Mouse (Mus musculus) kidney, embryonic 15.5 days (tissue): ENCODE measurements around the gene Cryba1. TPM values are rescaled to one million over a fixed set of nuclear protein-coding genes. Genes with fewer than 3 reads are reported as not detected.

Source experiments
- ATAC-seq: fragments of 200-750 bp; cut with Nextera tagmentation; replicated peaks from 2 replicates; pipeline ENCODE4 v1.8.0; 2017; ENCODE audit warnings: moderate TSS enrichment; ENCODE audit not compliant: low FRiP score
- H3K27ac ChIP-seq: fragments of 300-500 bp; sonication (generic); 2 replicates; pipeline ENCODE4 v1.5.1; 2015; ENCODE audit warnings: mild to moderate bottlenecking, inconsistent platforms
- H3K27me3 ChIP-seq: fragments of 300-500 bp; sonication (generic); 2 replicates; pipeline ENCODE4 v1.6.1; 2015; ENCODE audit warnings: inconsistent platforms
- H3K36me3 ChIP-seq: fragments of 300-500 bp; sonication (generic); 2 replicates; pipeline ENCODE4 v1.6.1; 2015; ENCODE audit warnings: inconsistent platforms
- H3K4me1 ChIP-seq: fragments of 300-500 bp; sonication (generic); 2 replicates; pipeline ENCODE4 v1.6.1; 2015; ENCODE audit warnings: inconsistent platforms
- H3K4me2 ChIP-seq: fragments of 300-500 bp; sonication (generic); 2 replicates; pipeline ENCODE4 v1.6.1; 2015; ENCODE audit warnings: moderate library complexity, mild to moderate bottlenecking, inconsistent platforms
- H3K4me3 ChIP-seq: fragments of 300-500 bp; sonication (generic); replicated peaks from 2 replicates; pipeline ENCODE4 v1.5.1; 2015; ENCODE audit warnings: mild to moderate bottlenecking, inconsistent platforms
- H3K9ac ChIP-seq: fragments of 300-500 bp; sonication (generic); 2 replicates; pipeline ENCODE4 v1.6.1; 2015; ENCODE audit warnings: mild to moderate bottlenecking, inconsistent platforms
- H3K9me3 ChIP-seq: fragments of 300-500 bp; sonication (generic); replicated peaks from 2 replicates; pipeline ENCODE4 v1.6.1; 2016; ENCODE audit warnings: inconsistent platforms
- WGBS: fragments of 180-500 bp; shearing (Covaris S2); methylation state at CpG from one replicate; pipeline ENCODE4 v1.1.7; 2015; ENCODE audit warnings: mixed read lengths; 5-methylcytosine and 5-hydroxymethylcytosine counted together
- polyA plus RNA-seq: library from polyadenylated mRNA; unstranded; fragments of >200 nt; fragmentation: Nextera tagmentation; extraction: Ambion mirVana; gene quantifications from 2 replicates; pipeline ENCODE4 v1.2.1, GENCODE M21; 2015

The Cryba1 gene
- polyA plus RNA-seq: not detected in 2 replicates

- Histone ChIP-seq H3K4me3 (no peak within 1 kb of the TSS), H3K9ac (no peak within 1 kb of the TSS), H3K36me3 (no peaks in the 10 kb centered on the region), H3K4me2 (no peak within 1 kb of the TSS), H3K27ac (no peak within 1 kb of the TSS), H3K9me3 (no peaks in the 10 kb centered on the region), H3K4me1 (no peaks in the 10 kb centered on the region), H3K27me3 (no peaks in the 10 kb centered on the region)
- WGBS: 51% methylated on average over 7 of the region's 7 CpGs
- no peak for ATAC-seq
Observed at GRCm38 (mm10) chr11:77725183-77725582, at the start of gene Cryba1. Cryba1 (minus strand) TSS chr11:77725283.

- ATAC-seq: peak; percentile 82
- 56% methylated on average over 8 of the region's 8 CpGs for WGBS
- H3K27me3 ChIP-seq: no peaks in the 10 kb centered on the region
- H3K9me3 ChIP-seq: no peaks in the 10 kb centered on the region
- no peak overlapping the region for H3K4me2 ChIP-seq
- H3K36me3 ChIP-seq: peaks cover 2% of the 10 kb centered on the region
- H3K4me3 ChIP-seq: no peak overlapping the region
- H3K9ac ChIP-seq: no peak overlapping the region
- peak overlapping the region; percentile 86 for H3K27ac ChIP-seq
- H3K4me1 ChIP-seq: peaks cover 44% of the 10 kb centered on the region
Observed at GRCm38 (mm10) chr11:77771879-77772713, 47.0 kb upstream of the Cryba1 start.

GRCm38 (mm10) chr11:77770346-77770745, 45.3 kb upstream of the Cryba1 start:
- no peak overlapping the region for H3K9ac ChIP-seq
- no peak overlapping the region for H3K4me2 ChIP-seq
- no peaks in the 10 kb centered on the region for H3K27me3 ChIP-seq
- no peaks in the 10 kb centered on the region for H3K36me3 ChIP-seq
- no peak for ATAC-seq
- no peak overlapping the region for H3K4me3 ChIP-seq
- 75% methylated on average over 8 of the region's 8 CpGs for WGBS
- H3K4me1 ChIP-seq: peaks cover 48% of the 10 kb centered on the region
- H3K27ac ChIP-seq: no peak overlapping the region
- H3K9me3 ChIP-seq: no peaks in the 10 kb centered on the region

- Histone ChIP-seq H3K9me3 (no peaks in the 10 kb centered on the region), H3K36me3 (no peaks in the 10 kb centered on the region), H3K9ac (no peak overlapping the region), H3K4me3 (no peak overlapping the region), H3K4me1 (peaks cover 57% of the 10 kb centered on the region), H3K4me2 (no peak overlapping the region), H3K27ac (no peak overlapping the region), H3K27me3 (no peaks in the 10 kb centered on the region)
- 62% methylated on average over 4 of the region's 4 CpGs for WGBS
- ATAC-seq: no peak
Observed at GRCm38 (mm10) chr11:77769496-77769895, 44.4 kb upstream of the Cryba1 start.

GRCm38 (mm10) chr11:77766351-77767001, 41.4 kb upstream of the Cryba1 start:
- peak overlapping the region; percentile 88 for H3K27ac ChIP-seq
- peak overlapping the region; percentile 45 for H3K4me3 ChIP-seq
- H3K9ac ChIP-seq: peak overlapping the region; percentile 42
- peak; percentile 46 for ATAC-seq
- H3K4me1 ChIP-seq: peaks cover 53% of the 10 kb centered on the region
- H3K9me3 ChIP-seq: no peaks in the 10 kb centered on the region
- no peaks in the 10 kb centered on the region for H3K36me3 ChIP-seq
- H3K4me2 ChIP-seq: peak overlapping the region; percentile 87
- H3K27me3 ChIP-seq: peaks cover 7% of the 10 kb centered on the region; the same call in 1 of the 2 replicates
- WGBS: under 1% methylated on average over 35 of the region's 35 CpGs

GRCm38 (mm10) chr11:77765459-77765777, 40.3 kb upstream of the Cryba1 start:
- peak overlapping the region; percentile 88 for H3K27ac ChIP-seq
- H3K9me3 ChIP-seq: no peaks in the 10 kb centered on the region
- no peak for ATAC-seq
- H3K9ac ChIP-seq: no peak overlapping the region
- peaks cover 48% of the 10 kb centered on the region for H3K4me1 ChIP-seq
- H3K36me3 ChIP-seq: no peaks in the 10 kb centered on the region
- H3K27me3 ChIP-seq: peaks cover 10% of the 10 kb centered on the region
- peak overlapping the region; percentile 10; the same call in 1 of the 2 replicates for H3K4me3 ChIP-seq
- peak overlapping the region; percentile 87 for H3K4me2 ChIP-seq
- WGBS: 41% methylated on average over 4 of the region's 4 CpGs

GRCm38 (mm10) chr11:77764694-77765458, 39.8 kb upstream of the Cryba1 start:
- ATAC-seq: 0 out of 2 replicates have a peak, but pooled peaks have one; percentile 4
- Histone ChIP-seq H3K36me3 (no peaks in the 10 kb centered on the region), H3K4me1 (peaks cover 47% of the 10 kb centered on the region), H3K27me3 (peaks cover 10% of the 10 kb centered on the region), H3K9ac (0 out of 2 replicates have a peak overlapping the region, but pooled peaks have one; percentile 97), H3K27ac (peak overlapping the region; percentile 88), H3K4me3 (peak overlapping the region; percentile 84), H3K4me2 (peak overlapping the region; percentile 87), H3K9me3 (no peaks in the 10 kb centered on the region)
- 49% methylated on average over 9 of the region's 9 CpGs for WGBS

- Histone ChIP-seq H3K27ac (peak overlapping the region; percentile 88), H3K9ac (peak overlapping the region; percentile 97), H3K4me3 (peak overlapping the region; percentile 84), H3K9me3 (no peaks in the 10 kb centered on the region), H3K4me2 (peak overlapping the region; percentile 87), H3K36me3 (no peaks in the 10 kb centered on the region), H3K4me1 (peaks cover 42% of the 10 kb centered on the region), H3K27me3 (peaks cover 10% of the 10 kb centered on the region)
- peak; percentile 28 for ATAC-seq
- 5% methylated on average over 25 of the region's 26 CpGs for WGBS
Observed at GRCm38 (mm10) chr11:77763673-77764340, 38.7 kb upstream of the Cryba1 start.

- peak; percentile 81 for ATAC-seq
- H3K27ac ChIP-seq: peak within 1 kb of the TSS; percentile 88
- H3K4me2 ChIP-seq: peak within 1 kb of the TSS; percentile 87
- WGBS: 2% methylated on average over 76 of the region's 79 CpGs
- H3K36me3 ChIP-seq: no peaks in the 10 kb centered on the region
- H3K4me1 ChIP-seq: peaks cover 42% of the 10 kb centered on the region
- no peaks in the 10 kb centered on the region for H3K9me3 ChIP-seq
- peaks cover 10% of the 10 kb centered on the region for H3K27me3 ChIP-seq
- H3K4me3 ChIP-seq: peak within 1 kb of the TSS; percentile 84
- peak within 1 kb of the TSS; percentile 97 for H3K9ac ChIP-seq
Observed at GRCm38 (mm10) chr11:77762783-77763672, 37.9 kb upstream of the Cryba1 start, which contains the start of gene Myo18a. Myo18a (plus strand) TSS chr11:77763246.

GRCm38 (mm10) chr11:77760031-77760430, 34.9 kb upstream of the Cryba1 start:
- no peak overlapping the region for H3K4me2 ChIP-seq
- no peaks in the 10 kb centered on the region for H3K9me3 ChIP-seq
- peaks cover 18% of the 10 kb centered on the region for H3K4me1 ChIP-seq
- H3K27ac ChIP-seq: no peak overlapping the region
- H3K4me3 ChIP-seq: no peak overlapping the region
- peaks cover 10% of the 10 kb centered on the region for H3K27me3 ChIP-seq
- no peak overlapping the region for H3K9ac ChIP-seq
- no peak for ATAC-seq
- no peaks in the 10 kb centered on the region for H3K36me3 ChIP-seq
- WGBS: 88% methylated on average over 4 of the region's 4 CpGs
